Mouse (Mus musculus) C2C12 (cell line): Measurements from ENCODE around the gene Zfp341.

Source experiments
- CEBPB ChIP-seq: IDR thresholded peaks from one replicate; pipeline ENCODE4 v1.6.1; 2011; ENCODE audit warnings: low read depth, mild to moderate bottlenecking, control low read depth, moderate library complexity
- CTCF ChIP-seq: IDR thresholded peaks from one replicate; pipeline ENCODE4 v1.5.1; 2011; ENCODE audit not compliant: control insufficient read depth, insufficient read depth, insufficient read length
- FOSL1 ChIP-seq: IDR thresholded peaks from one replicate; pipeline ENCODE4 v1.8.0; 2011; ENCODE audit warnings: mild to moderate bottlenecking, low read length; ENCODE audit not compliant: poor library complexity, insufficient read depth, severe bottlenecking
- MAX ChIP-seq: IDR thresholded peaks from one replicate; pipeline ENCODE4 v1.6.1; 2011; ENCODE audit warnings: mild to moderate bottlenecking, control low read depth
- MYOD1 ChIP-seq: IDR thresholded peaks from one replicate; pipeline ENCODE4 v1.6.1; 2011; ENCODE audit warnings: low read depth; ENCODE audit not compliant: control insufficient read depth, insufficient read length
- MYOG ChIP-seq: IDR thresholded peaks from one replicate; pipeline ENCODE4 v1.6.1; 2011; ENCODE audit not compliant: control insufficient read depth, insufficient read length; ENCODE audit errors: extremely low read depth
- USF1 ChIP-seq: IDR thresholded peaks from one replicate; pipeline ENCODE4 v1.6.1; 2011; ENCODE audit warnings: low read depth, mild to moderate bottlenecking, control low read depth, moderate library complexity

DNA sequence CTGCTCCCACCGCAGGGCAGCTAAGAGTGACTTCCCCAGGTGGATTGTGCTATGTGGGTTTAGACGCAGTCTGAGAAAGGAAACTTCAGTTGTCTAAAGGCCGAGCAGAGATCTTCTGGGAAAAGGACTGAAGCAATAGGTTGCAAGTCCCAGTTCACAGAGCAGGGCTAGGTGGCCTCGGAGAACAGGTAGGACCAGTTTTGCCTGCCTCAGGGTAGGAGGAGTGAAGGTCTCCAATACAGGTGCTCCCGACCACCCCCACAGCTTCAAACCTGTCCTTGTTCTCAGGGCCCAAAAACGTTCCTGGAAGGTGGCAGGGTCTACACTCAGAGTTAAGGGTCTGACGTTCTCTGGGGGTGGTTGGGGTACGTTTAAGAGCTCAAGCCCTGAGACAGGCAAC is 38.3 kb downstream of the Zfp341 start, which contains the start of gene Chmp4b:
- no peak for TF ChIP-seq CTCF
- no peak for TF ChIP-seq USF1
- no peak for TF ChIP-seq MYOG
- TF ChIP-seq MYOD1: no peak
- TF ChIP-seq MAX: no peak
- TF ChIP-seq FOSL1: no peak
- no peak for TF ChIP-seq CEBPB
